Mouse (Mus musculus) bone marrow macrophage, adult 2 months (primary cell): ENCODE measurements around the gene Zfp239.

Source experiments
- CTCF ChIP-seq: IDR thresholded peaks from 2 replicates; pipeline ENCODE4 v1.5.1; 2012; ENCODE audit warnings: low read depth, mild to moderate bottlenecking, low read length, moderate library complexity
- POLR2A ChIP-seq: IDR thresholded peaks from 2 replicates; pipeline ENCODE4 v1.6.1; 2012; ENCODE audit warnings: mild to moderate bottlenecking, low read depth, low read length, borderline replicate concordance

DNA sequence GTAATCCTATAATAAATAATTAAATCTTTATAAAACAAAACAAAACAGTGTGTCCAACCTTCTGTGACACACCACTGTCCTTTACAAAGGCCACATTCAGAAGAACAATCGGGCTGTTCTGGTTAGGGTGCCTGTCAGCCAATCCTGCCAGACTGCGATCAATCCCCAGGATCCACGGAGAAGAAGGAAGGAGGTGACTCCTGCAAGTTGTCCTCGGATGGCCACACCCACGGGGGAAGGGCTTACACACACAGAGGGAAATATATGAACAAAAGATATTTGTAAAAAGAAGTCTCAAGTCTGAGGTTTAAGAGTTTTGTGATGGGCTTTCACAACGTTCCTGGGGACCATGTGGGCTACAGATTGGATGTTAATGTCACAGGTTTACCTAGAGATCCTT lies at the start of gene Zfp239:
- TF ChIP-seq CTCF (no peak), POLR2A (no peak)
